Mouse (Mus musculus) liver, postnatal 0 days (tissue): ENCODE measurements around the gene Sox5.

ENCODE experiments used
- CTCF ChIP-seq: sonication (generic); IDR thresholded peaks from 2 replicates; pipeline ENCODE4 v1.5.1; 2016; ENCODE audit warnings: antibody characterized with exemption, low read depth
- EP300 ChIP-seq: IDR thresholded peaks from 2 replicates; pipeline ENCODE4 v1.6.1; 2016; ENCODE audit warnings: antibody characterized with exemption, low read depth, mild to moderate bottlenecking

- no peak for TF ChIP-seq CTCF
- no peak for TF ChIP-seq EP300
Observed at GRCm38 (mm10) chr6:144380171-144380570, 401.6 kb downstream of the Sox5 start.
